Mouse (Mus musculus) frontal cortex, postnatal 10 days (tissue): ENCODE results near the gene Zfp174.

ENCODE experiments used
- DNase-seq, 2 experiments: peaks; one replicate each; pipeline ENCODE4 v3.0.0; 2022; ENCODE audit warnings: low spot score in 2 of 2, mixed read lengths in 1 of 2

Gene Zfp174

DNA sequence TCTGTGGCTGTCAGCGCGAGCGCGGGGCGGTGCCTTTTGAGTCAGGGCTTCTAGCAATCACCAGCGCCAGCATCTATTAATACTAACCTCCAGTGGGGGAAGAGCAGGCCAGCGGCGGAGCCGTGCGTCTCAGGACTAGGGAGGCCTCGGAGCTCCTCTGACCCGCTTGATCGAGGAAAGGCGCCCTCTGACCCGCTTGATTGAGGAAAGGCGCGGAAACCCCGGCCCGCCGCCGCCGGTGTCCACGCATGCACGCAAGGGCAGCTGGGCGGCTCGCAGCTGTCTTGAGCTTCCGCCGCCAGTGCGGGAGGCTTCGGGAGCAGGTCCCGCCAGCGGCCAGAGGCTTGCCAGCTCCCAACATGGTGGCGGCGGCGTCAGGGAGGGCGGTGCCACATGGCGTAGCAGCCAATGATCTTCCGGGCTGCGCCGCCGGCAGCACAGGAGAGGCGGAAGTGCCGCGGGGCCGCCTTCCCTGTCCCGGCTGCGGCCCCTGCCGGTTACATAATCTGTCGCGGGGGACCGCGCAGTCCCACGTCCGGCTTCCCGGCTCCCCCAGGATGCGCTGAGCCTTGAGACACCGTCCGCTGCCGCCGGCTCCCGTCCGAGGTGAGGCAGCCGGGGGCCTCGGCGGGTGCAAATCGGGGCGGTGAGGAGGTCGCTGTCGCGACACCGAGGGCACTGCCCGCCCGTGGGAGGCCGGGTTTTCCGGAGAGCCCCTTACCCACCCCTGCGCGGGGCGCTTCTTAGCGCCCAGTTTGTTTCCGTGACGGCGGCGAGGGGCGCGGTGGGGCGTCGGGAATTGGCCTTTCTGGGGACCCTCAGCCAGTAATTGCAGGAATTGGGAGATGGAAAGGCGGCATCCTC is 37.4 kb downstream of the Zfp174 start, which contains the start of the genes Zfp597 and Gm20695:
TSS of gene Zfp597 (minus strand) at position 361 of the 864 bp plus-strand sequence.
TSS of gene Gm20695 (plus strand) at position 448 of the 864 bp plus-strand sequence.
- DNase-seq: peak; percentile 85 to 93

DNA sequence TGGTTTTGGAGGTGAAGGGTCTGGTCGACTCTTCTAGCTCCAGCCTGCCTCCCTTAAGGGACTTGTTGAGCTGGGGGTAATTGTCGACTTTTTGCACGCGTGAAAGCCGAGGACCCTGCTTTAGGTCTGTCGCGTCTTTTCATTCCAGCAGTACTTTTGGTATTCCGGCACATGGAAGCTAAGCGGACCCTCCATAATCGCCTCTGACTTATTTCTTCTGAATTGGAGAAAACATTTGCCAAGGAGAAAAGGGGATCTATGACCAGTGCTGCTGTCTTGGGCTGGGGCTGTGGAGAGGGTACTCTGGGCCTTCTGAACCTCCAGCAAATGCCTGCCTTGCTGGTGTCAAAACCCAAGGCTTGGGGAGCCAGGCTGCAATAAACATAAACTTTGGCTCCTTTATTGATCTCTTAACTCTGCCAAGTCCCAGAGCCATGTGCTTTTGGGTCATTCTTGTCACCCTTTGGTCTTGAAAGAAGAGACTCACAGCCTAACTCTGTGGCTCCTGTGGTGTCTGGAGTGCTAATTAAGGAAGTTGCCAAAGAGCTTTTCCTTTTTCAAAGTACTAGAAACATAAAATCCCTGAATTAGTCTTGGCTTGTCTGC is 38.1 kb downstream of the Zfp174 start:
- DNase-seq: no peak

DNA sequence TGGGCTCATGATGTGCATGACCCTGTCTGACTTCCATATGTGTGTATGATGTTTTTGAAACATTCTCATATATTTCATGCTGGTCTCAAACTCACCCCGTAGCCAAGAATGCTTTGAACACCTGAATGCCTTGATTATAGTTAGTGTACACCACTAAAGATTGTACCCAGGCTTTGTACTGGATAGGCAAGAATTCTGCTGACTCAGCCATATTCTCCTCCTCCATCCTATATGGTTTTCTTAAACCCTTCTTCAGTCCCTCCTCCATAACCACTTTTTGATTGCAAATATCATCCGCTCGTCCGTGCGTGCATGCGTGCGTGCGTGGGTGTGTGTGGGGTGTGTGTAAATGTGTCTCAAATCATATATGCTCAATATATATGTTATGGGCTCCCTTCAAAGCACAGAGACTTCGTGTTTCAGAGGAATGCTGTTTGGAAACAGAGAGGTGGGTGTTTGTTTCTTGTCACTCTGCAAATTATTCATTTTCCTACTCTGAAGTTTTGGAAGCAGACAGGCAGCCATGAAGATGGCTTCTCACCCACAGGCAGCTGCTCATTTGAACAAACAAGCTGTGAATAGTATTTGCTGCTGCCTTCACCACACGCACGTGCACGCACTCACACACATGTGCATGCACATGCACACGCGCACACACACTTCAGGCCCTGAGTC is 44.7 kb downstream of the Zfp174 start:
- no peak for DNase-seq

DNA sequence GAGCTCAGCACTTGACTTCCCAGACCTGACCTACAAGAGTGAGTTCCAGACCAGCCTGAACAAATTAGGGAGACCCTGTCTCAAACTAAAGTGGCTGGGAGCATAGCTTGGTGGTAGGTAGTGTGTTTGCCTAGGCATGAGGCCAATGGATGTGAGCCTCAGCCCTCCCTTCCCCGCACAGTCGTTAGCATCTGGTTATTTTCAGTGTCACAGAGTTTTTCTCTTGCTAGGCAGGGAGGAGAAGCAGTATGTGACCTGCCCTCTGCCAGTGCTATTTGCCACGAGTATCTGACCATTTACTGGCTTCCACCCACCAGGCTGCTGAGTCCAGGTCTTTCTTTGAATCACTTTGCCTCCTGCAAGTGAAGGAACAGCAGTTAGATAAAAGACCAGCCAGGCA is 46.7 kb downstream of the Zfp174 start:
- DNase-seq: no peak

DNA sequence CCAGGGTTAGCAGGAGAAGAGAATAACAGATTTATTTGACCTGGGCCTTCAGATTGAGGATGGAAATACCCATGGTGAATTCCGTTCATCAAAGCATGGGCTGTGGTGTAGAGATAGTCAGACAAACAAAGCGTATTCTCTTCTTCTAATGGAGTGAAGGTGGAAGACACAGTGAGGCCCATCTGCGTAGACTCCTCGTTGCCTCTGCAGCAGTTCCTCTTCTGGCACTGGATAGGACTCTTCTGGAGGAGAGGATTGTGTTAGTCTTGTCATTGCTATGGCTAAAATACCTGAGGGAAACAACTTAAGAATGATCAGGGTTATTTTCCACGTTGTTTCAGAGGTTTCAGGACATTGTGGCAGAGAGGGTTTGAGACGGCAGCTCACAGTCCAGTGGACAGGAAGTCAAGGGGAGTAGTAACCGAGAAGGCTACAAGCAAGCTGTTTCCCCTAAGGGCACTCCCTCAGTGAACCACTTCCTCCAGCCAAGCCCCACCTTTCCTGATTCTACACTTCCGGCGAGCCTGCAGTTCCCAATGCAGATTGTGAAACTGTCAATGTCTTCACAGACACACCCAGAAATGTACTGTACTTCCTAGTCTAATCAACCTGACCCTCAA is 48.2 kb downstream of the Zfp174 start:
- no peak for DNase-seq

DNA sequence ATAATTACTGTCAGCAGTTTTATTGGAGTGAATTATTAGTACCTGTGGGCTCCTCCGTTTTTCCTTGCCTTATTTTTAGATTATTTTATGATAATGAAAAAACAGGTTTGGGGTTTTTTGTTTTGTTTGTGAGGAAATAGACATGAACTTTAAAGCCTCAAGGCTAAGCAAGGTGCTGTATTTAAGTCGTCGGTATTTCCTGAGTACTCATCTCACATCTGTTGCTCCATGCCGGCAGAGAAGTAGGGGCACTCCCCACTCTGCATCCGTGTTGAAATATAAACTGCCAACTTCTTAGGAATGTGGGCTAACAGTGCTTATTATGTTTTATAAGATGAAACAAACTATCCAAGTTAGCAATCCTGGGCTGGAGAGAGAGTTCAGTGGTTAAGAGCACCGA is 49.0 kb downstream of the Zfp174 start:
- DNase-seq: no peak

DNA sequence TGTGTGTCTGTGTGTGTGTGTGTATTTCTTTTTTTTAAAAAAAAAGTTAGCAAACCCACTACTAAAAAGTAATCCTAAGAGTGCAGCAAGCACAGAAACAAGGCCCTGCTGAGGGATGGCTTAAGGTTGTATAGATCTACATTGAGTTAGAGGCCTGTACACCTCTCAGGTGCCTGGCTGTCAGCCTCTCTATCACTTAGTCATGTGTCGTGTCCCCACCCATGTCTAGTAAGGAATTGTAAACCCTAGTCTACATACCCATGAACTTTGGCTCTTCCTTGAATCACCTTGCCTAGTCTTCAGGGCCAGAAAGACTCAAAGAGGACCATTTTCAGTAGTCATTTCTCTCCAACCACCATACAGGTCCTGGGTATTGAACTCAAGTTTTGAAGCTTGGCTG is 49.5 kb downstream of the Zfp174 start:
- DNase-seq: no peak

DNA sequence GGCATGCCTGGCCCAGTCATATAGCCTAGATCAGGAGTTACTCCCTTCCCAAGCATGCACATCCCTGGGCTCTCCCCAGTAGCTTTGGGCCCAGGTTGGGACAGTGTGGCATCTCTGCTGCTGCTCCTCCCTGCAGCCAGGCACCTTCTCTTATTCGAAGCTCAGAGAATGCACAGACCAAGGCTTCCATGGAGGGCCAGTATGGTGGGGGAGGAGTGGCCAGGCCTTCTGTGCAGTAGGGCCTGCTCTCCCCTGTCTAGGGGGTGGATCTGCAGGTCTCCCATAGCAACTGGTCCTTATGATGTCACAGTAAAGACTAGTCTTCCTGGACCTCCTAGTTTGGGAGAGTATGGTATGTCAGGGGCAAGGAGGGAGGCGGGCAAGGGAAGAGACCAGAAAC is 60.4 kb downstream of the Zfp174 start:
- DNase-seq: no peak
